Mouse (Mus musculus) MEL (cell line): ENCODE measurements at regions not wholly inside any gene's neighbourhood (a gene's known extent, or its start where the extent isn't known, plus 50 kb on each side); places are given as distances from the start of the nearest gene placed in this dataset.

Source experiments
- CHD1 ChIP-seq: IDR thresholded peaks from 2 replicates; pipeline ENCODE4 v1.6.1; 2012; ENCODE audit warnings: low read depth, mild to moderate bottlenecking, inconsistent platforms, low read length, improper control_type of control experiment
- E2F4 ChIP-seq: IDR thresholded peaks from 2 replicates; pipeline ENCODE4 v1.6.1; 2011; ENCODE audit warnings: low read depth, low read length, improper control_type of control experiment, borderline replicate concordance
- KAT2A ChIP-seq: conservative IDR thresholded peaks from 2 replicates; pipeline ENCODE4 v1.6.1; 2012; ENCODE audit warnings: low read depth, low read length, improper control_type of control experiment, inconsistent platforms
- MAX ChIP-seq: IDR thresholded peaks from 2 replicates; pipeline ENCODE4 v1.6.1; 2011; ENCODE audit warnings: low read length, improper control_type of control experiment
- POLR2A ChIP-seq, 2 experiments: IDR thresholded peaks; 2 replicates each; pipeline ENCODE4 v1.6.1; 2011 to 2012; ENCODE audit warnings: low read length in 2 of 2, mild to moderate bottlenecking in 2 of 2, control low read depth in 1 of 2, improper control_type of control experiment in 1 of 2, low read depth in 1 of 2, moderate library complexity in 1 of 2; ENCODE audit not compliant: control insufficient read depth in 1 of 2, insufficient read depth in 1 of 2, poor library complexity in 1 of 2
- RCOR1 ChIP-seq: IDR thresholded peaks from 2 replicates; pipeline ENCODE4 v1.6.1; 2012; ENCODE audit warnings: low read depth, mild to moderate bottlenecking, inconsistent platforms, low read length, improper control_type of control experiment
- TAL1 ChIP-seq: IDR thresholded peaks from 2 replicates; pipeline ENCODE4 v1.6.1; 2012; ENCODE audit warnings: mild to moderate bottlenecking, inconsistent platforms, low read length, moderate library complexity, mixed read lengths

DNA sequence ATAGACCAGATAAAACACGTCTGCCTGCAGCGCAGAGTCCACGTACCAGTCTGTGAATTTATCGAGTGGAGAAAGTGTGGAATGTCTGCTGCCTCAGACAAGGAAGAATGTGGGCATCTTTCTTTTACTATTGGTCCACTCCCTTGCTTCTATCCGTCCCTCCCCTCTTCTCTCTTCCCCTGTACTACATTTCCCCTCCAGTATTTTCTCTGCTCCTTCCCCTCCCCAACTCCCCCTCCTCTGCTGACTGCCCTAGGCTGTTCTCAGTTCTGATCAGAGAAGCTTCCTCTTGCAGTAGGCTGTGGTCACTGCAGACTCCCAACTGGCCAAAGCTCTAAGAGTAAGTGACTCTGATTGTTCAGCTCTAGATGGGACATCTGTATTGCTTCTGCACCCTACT, 76.1 kb upstream of the Slc28a3 start:
- TF ChIP-seq MAX (no peak), POLR2A (IDR thresholded peaks at IDR 0.05; ENCODE audit: control insufficient read depth in 1 of 2, insufficient read depth in 1 of 2, low read depth in 1 of 2, low read length in 2 of 2, poor library complexity in 1 of 2) (no peak), TAL1 (no peak), KAT2A (no peak), RCOR1 (no peak), E2F4 (no peak), CHD1 (no peak)
